Mouse (Mus musculus): ENCODE data around the gene Npepl1.

Gene Npepl1

DNA sequence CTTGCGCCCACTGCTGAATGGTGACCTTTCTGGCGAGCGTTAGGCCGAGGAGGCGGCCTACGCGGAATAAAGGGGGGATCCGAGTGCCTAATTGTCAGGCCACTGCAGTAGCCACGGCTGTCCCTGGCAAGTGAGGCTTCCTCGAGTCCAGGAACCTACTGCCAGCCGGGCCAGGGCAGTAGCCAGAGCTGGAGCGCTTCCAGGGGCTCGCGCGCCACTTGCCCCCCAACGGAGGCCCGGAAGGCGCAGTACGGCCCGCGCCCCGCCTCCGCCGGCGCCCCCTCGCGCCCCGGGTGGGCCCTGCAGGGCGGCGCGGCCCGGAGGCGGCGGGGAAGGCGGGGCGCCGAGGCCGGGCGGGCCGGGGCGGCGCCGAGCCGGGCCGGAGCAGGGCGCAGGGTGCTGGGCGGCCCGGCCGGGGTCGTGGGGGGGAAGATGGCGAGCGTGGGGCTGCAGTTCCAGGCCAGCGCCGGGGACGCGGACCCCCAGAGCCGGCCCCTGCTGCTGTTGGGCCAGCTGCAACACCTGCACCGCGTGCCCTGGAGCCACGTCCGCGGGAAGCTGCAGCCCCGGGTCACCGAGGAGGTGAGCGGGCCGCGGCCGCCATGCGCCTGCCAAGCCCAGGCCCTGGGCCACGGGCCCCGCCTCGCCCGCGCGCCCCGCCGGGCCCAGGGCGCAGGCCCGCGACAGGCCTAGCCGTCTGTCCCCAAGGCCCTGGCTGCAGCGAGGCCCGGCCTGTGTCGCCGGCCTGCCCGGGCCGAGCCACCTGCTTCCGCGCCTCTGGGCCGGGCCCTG, at the start of gene Npepl1:
Npepl1 (plus strand) TSS at position 359 of the 792 bp plus-strand sequence.
- peak; percentile 85 for DNase-seq

DNA sequence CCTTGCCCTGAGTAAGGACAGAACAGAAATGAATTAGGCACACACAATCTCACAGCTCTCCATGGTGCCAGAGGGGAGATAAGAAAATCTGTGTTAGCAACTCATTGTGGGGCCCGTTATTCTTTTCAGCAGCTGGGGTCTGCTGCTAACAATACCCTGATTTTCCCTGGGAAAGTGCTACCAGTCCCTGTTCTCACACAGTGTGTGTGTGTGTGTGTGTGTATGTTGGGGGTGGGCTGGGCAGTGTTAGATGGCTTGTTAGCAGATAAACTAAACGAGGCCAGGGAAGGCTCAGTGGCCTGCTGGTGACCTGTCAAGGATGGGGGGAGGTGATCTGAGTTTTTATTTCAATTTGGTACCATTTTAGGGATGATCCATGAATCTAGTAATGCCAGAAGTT, 48.9 kb upstream of the Npepl1 start:
- no peak for DNase-seq

DNA sequence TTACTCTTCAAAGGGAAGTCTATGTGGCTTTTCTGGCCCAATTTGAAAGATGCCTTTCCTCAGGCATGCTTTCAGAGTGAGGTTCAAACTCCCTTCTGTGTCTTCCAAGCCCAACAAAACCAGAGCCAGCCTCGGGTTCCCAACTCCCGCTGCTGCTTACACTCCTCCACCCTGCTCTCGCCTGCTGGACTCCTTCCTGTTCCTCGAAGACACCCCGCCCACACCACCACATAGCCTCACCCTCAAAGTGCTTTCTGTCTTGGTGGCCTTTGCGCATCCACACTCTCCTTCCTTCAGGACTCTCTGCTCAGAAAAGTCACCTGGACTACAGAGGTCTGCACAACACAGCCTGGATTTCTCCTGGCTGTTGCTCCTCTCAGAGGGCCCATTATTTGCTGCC, 47.1 kb upstream of the Npepl1 start:
- DNase-seq: no peak

DNA sequence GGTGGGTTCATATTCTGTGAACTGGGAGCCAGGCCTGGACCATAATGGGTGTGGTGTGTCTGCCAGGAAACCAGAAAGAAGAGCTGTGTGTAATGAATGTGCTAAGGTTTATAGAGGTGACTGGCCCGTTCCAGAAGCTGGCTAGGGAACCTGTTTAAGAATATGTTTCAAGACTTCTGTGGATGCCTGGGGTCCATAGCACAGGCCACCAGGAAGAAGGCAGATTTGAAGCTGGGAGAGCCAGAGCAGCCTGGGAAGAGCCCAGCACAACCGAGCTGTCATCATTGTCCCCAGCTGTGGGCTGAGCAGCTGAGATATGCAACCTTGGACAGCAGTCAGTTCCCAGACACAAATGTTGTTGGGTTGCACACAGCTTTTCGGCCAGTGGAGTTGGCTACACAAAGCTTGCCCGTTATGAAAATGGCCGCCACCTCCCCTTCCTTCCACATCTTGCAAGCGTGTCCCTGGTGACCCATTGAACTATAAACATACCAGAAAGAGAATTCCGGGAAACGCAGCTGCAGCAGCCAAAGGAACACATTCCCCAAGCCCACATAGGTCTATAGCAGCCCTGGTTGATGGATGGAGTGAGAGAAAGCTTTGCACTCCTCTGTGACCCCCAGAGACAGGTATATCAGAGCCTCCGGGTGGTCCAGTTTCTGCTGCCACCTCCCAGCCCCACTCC, 46.5 kb upstream of the Npepl1 start:
- peak; percentile 24 for DNase-seq

DNA sequence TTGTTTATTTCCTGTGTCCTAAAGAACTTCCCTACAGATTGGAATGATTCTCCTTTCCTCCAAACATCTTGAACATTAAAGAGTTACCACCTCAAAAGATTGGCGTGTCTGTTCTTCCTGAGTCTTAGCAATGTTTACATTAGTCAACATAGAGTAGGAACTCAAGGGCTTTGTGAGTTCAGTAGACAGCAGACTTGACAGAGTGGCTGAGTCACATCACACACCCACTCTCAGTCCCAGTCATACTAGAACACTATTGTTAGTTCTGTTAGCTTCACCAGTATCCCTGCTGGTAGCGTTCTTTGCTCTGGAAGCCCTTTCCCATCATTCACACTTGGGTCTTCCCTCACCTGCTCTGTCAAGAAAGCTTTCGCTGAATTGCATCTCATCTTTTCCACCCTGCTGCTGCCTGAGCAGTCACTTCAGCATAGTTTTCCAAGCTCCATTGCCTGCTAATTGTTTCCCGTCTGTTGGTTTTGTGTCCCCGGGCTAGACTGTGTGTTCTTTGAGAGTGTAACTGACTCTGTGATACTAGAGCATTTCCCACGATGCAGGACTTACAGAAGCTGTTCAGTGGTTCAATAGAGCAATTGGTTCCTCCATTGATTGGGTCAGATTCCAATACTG, 42.2 kb upstream of the Npepl1 start:
- no peak for DNase-seq

DNA sequence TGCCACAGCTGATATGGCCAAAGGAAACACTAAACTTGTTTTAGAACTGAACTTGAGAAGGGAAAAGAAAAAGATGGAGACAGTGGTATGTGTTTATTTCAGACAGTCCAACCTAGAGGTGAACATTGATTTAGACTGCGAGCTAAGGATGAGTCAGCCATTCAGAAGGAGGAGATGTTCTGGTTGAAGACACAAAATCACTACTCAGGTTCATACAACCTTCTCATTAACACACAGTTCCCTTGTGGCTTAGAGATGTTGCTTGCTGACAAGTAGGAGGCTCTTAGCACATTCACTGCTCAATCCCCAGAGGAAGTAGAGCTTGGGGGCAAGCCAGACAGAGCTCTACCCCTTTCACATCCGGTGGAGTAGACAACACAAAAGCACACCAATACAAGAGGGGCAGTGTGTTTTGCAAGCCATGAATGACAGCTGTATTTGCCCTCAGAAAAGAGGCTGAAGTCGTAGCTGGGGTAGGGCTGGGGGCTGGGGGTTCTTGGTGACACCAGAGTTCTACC, 40.6 kb upstream of the Npepl1 start:
- DNase-seq: no peak

DNA sequence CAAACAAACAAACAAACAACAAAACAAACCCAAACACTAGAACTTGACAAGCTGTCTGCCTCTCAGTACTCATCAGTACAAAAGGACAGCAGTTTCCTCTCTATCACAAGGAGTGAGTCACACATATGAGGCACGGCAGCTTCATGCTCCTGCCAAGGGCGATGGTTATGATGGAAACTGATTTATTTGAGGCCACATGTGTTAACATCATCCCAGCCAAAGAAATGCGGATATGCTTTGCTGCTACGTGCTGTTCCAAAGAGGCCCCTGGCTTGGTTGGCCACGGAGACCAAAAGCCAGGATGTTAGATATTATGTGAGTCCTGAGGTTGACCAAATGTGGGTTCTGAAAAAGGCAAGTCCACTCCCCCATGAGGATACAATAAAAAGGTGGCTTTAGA, 38.7 kb upstream of the Npepl1 start:
- DNase-seq: no peak

DNA sequence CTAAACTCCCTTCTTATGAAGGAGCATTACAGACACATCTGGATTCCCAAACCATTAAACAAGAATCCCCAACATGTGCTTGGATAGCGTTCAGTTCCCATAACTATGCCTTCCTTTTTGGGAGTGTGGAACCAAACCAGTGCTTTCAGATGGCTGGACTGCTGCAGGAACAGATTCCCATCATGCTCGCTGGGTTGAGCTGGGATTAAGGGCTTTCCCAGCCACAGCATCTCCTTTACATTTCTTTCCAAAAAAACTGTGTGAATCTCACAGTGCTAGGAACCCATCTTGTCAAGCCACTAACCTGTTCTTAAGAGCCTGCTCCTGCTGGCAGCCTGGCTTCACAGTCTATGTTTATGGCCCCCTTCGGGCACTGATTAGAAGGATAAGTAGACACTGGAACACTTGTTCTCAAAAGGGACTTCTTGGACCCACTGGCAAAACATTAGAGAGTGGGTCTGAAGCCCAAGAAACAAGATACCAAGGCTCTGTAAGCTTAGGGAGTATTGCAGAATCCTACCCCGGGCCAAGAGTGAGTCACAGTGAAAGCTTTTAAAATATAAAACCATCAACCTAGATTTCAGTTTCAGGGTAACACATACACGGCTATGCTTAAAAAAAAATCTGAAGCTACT, 36.9 kb upstream of the Npepl1 start:
- no peak for DNase-seq

DNA sequence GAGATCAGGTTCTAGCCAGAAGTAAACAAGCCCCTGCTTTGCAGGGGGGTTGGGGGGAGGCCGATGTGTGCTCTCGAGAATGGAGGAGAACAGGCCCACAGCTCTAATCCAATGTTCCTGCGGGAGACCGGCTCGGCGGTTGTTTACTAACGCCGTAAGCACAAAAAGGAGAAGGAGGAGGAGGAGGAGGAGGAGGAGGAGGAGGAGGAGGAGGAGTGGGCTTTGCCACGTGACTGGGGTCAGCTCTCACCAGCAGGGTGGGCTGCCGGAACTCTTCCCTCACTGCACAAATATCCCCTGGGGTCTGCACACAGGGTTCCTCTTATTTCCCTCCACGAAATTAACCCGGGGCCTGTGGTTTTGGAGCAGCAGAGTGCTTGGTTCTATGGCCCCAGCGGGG, 35.5 kb upstream of the Npepl1 start:
- peak; percentile 29 for DNase-seq

DNA sequence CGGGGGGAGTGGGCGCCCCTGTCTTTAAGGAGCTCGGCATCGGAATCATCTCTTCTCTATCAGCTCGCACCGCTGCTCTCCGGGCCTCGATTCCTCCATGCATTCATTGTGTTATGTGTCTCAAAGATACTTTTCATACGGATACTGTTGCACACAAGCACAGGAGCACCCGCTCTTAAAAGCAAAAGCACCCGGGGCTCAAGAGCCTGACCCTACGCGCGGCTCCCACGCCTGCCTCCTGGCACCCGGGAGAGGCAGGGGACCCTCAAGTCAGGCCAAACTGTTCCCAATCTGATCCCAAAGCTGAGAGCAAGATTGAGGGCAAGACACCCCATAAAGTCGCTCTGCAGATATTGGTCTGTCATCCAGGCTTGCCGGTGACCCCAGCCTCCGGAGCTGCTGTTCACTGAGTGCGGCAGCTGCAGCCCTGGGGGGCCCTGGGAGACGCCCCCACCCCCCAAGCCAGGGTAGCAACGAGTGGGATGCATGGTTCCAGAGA, 35.0 kb upstream of the Npepl1 start:
- DNase-seq: peak; percentile 36

DNA sequence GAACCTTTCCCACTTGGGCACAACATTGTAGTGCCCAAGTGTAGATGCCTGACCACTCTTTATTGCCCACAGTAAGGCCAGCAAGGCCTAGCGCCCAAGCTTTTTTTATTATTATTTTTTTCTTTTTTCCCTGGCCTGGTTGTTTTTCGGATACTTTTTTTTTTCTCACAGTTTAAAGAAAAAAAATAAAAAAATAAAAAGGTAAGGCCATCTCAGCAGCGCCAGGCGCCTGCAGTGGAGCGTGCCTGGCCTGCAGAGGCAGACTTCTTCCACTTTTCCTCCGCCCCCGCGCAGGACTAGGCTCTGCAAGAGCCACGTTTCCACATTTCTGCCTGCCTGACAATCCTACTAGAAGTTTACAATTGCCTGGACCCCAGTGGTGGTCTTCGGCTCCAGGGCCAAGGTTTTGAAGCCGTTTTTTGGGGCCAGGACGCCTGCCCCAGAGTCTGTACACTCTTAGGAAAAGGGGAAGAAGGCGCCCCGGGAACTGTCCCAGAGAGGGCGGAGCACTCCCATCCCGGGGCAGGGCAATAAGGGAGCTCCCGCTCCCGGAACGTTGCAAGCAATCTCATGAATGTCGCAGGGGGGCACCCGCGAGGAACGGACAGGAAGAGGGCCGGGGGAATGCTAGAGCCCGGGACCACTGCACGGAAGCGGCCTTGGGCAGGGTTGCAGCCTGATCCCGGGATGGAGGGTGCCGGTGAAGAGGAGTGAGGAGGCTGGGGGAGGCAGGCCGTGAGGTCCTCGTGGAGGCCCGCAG, 34.3 kb upstream of the Npepl1 start, which contains the start of gene Stx16:
Stx16 (plus strand) TSS at position 636 of the 760 bp plus-strand sequence.
- DNase-seq: peak; percentile 96

DNA sequence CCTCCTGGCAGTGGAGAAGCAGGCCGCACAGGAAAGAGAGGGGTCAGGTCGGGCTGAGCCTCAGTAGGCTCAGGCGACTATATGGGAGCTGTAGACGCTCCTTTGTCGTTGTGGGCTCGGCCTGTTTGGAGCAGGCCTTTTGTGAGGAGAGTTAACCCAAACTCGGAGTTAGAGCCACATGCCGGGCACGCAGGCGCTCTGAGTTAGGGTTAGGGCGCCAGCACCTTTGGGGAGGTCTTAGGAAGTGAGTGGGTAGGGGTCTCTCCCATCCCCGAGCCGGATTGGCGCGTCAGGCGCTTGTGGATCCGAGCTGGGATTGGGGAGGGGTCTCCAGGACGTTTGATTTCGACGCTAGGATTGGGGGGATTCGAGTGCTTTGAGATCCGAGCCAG, 33.7 kb upstream of the Npepl1 start:
- no peak for DNase-seq

DNA sequence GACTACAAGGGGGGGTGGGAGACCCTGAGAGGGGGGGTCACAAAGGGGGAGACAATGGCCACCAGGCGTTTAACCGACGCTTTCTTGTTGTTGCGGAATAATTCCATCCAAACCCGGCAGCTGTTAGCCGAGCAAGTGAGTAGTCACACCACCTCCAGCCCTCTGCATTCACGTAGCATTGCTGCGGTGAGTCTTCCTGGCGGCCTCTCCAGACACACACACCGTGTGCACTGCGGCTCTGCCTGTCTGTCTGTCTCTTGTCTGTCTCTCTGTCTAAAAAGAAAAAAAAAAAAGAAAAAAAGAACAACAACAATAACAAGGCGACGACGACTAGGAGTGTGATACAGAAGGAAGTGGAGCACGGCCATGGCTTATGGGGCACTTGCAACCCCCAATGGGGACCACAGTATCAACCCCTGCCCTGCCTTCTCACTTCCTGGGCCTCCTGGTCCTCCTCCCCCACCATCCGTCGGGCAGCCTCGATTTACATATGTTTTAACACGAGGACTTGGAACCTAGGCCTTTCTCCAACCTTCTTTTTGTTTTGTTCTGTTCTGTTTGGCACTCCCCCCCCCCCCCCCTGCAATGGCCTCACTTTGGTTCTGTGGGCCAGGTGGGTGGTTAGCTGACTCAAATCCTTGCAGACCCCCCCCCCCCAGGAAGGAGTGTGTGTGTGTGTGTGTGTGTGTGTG, 33.0 kb upstream of the Npepl1 start:
- DNase-seq: peak; percentile 31

DNA sequence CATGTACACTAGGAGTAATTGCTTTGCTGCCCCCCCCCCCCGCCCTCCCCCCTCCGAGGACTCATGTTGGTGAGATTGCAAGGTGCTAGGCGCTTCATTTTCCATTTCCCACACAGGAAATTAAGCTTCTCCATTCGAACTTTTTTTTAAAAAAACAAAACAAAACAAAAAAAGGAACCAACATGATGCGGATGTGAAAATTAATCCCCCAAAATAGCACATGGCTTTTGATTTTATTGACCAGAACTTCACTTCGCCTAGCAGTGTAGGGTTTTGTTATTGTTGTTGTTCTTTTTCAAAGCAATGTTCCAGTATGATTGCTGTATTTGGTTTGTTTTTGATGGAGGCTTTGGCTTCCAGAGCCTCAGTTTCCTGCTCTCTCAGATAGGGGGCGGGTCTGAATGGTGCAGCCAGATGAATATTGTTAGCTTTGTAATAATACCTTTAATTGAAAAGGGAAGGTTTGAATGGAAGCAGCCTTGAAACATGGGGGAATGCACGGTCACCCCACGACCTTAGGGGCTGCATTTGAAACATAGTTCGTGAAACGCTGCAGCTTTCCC, 32.3 kb upstream of the Npepl1 start:
- DNase-seq: no peak

DNA sequence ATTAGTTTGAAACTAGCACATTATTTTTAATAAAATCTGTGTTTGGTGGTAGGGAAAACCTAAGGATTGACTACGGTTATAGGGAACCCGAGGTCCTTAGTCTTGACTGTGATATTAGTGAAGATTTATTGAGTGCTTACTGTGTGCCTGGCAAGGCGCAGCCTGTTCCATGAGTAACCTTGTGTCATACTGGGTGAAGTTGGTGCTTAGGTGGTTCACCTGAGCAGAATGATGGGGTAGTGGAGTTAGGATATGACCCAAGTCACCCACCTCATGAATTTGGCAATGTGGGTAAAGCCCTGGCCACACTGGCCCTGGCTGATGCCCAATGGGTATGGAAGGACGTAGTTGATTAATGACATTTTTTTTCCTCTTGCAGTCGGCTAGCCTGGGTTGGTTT, 28.3 kb upstream of the Npepl1 start:
- no peak for DNase-seq

DNA sequence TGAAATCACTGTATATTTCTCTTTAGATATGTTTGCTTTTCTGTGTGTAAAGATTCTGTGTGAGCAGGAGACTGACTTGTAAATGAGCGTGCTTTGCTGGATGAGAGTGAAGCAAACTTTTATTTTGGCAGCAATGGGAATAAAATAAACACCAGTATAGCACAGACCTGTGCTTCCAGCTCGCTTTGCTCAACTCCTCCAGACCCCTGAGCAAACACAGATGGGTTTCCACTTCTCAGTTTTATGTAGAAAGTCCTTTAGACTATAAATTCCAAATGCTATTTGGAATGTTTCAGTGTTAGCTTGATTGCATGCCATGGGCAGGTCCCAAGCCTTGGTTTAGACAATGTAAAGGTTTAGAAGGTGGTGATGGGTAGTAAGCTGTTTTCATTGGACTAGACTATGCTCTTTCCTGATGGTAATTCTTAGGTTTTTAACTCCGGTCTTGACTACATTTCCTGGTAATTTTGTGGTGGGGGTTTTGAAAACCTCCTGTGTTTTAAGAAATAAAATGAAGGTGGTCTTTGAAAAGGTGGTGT, 27.7 kb upstream of the Npepl1 start:
- no peak for DNase-seq

DNA sequence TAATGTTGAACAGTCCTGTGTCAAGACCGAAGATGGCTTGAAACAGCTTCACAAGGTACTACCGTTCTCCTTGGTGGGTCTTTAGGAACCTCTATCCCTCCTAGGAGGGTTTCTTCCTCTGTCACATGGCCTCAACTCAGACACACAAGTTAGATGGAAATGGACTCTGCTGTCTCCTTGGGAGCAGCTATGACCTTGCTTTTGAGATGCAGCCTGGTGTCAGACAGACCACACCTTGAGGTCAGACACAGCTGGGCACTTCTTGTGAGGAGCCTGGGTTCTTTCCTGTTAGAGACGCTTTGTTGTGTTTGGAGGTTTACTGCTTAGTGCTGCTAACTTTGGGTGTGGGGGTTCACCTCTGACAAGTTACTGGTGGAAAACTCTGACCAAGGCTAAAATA, 15.1 kb upstream of the Npepl1 start:
- no peak for DNase-seq

DNA sequence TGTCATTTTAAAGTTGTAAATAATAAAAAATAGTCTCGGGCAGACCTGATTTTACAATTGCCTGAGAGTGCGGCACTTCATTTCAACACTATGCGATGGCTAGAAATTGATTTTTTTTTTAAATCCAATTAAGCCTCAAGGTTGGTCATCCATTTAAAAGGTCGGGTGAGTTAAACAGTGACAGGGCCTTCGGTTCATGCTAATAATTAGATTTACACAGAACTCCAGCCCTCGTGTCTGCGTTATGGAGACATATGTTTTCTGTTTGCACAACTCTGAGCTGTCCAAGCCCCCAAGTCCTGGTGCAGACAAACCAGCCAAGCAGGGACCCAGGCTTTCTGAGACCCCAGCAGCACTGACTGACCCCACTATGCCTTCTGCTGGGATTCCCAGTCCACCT, 7.8 kb upstream of the Npepl1 start:
- DNase-seq: no peak

DNA sequence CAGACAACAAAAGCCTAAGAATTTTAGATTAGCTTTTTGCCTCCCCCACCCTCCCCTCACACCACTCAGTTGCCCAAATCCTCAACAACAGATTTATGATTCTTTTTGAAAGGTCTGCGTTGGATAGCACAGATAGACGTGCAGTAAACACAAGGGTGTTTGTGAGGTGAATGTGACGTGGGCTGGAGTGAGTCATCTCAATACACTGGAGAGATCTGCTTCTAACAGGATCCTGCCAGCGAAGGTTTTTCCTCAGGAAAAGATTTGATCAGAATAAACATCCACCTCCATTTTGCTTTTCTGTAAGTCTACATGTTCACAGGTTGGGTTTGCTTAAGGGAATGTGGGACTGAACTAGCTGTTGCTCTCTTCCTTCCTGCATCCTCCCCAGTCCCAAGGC, 6.6 kb upstream of the Npepl1 start:
- no peak for DNase-seq

DNA sequence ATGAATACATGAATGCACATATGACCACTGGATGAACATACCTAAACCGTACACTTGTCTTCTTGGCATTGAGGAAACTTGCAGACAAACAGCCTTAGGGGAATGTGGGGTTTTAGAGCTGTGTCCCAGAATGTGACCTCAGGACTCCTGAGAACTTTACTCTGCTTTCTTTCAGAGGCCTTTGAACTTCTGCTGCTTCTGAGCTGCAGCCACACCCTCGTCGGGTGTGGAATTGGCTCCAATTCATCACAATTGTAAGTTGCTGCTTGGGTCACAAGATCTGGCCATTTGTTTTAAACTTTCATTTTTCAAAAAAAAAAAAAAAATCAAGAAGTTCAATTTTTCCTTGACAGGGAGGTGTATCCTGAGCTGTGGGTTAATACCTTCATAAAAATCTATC, 2.8 kb upstream of the Npepl1 start:
- DNase-seq: no peak
